Mouse (Mus musculus) E14TG2a.4 (cell line): Measurements from ENCODE around the gene Sertad2.

Source experiments
- CTCF ChIP-seq: conservative IDR thresholded peaks from 2 replicates; pipeline ENCODE4 v1.5.1; 2014; ENCODE audit warnings: low read length
- NANOG ChIP-seq: IDR thresholded peaks from 2 replicates; pipeline ENCODE4 v1.6.1; 2014; ENCODE audit warnings: borderline replicate concordance, low read length, mixed read lengths

DNA sequence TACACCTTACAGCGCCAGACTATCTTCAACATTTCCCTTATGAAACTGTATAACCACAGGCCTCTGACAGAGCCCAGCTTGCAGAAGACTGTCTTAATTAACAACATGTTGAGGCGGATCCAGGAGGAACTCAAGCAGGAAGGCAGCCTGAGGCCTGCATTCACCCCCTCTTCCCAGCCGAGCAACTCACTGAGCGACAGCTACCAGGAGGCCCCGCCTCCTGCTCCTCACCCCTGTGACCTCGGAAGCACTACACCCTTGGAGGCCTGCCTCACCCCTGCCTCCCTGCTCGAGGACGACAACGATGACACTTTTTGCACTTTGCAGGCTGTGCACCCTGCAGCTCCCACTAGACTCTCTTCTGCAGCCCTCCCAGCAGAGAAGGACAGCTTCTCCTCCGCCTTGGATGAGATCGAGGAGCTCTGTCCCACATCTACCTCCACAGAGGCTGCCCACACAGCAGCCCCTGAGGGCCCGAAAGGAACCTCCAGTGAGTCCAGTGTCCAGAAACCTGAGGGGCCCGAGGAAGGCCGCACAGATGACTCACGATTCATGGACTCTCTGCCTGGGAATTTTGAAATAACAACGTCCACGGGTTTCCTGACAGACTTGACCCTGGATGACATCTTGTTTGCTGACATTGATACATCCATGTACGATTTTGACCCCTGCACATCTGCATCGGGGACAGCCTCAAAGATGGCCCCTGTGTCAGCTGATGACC lies 105.0 kb downstream of the Sertad2 start:
- TF ChIP-seq CTCF: no peak
- no peak for TF ChIP-seq NANOG
